Comparison of ENCODE assay signal across 11 mouse cellular contexts in genomic region chr19:55136693-55137427, GRCm38 (mm10). TPM values are rescaled to one million over a fixed set of nuclear protein-coding genes. Genes with fewer than 3 reads are reported as not detected.
DNase-seq lines count a peak whose midpoint lies in the region; ATAC-seq lines count a peak whose summit lies in the region.
"Had no signal": no experiment of that assay in that cellular context is flagged by ENCODE, and none has a peak within 500 bp of the region (broad histone marks: within the 10 kb centered on the region; RNA-seq: fewer than 3 reads in every experiment).

No protein-coding gene starts in this region.

- WGBS in forebrain, embryonic 14.5 days, result 76% methylated on average over 4 of the region's 4 CpGs
- WGBS in forebrain, embryonic 16.5 days, result 86% methylated on average over 4 of the region's 4 CpGs
- 43% methylated on average over 4 of the region's 4 CpGs for WGBS in intestine, embryonic 14.5 days

- no peaks in the 10 kb centered on the region for H3K36me3 ChIP-seq in forebrain, embryonic 14.5 days (ENCODE audit: control insufficient read depth, insufficient read depth, low read length)
- H3K36me3 ChIP-seq in forebrain, embryonic 16.5 days (ENCODE audit: control insufficient read depth, insufficient read depth), result no peaks in the 10 kb centered on the region
- H3K36me3 ChIP-seq in intestine, embryonic 14.5 days (ENCODE audit: control insufficient read depth, insufficient read depth, low read length), result no peaks in the 10 kb centered on the region
- H3K36me3 ChIP-seq: embryonic facial prominence, embryonic 12.5 days had no signal

- H3K27me3 ChIP-seq in forebrain, embryonic 14.5 days (replicated peaks; ENCODE audit: control insufficient read depth, insufficient read depth, low read length), result no peaks in the 10 kb centered on the region
- H3K27me3 ChIP-seq in forebrain, embryonic 16.5 days (replicated peaks; ENCODE audit: control insufficient read depth, insufficient read depth, low read length), result no peaks in the 10 kb centered on the region
- no peaks in the 10 kb centered on the region for H3K27me3 ChIP-seq in intestine, embryonic 14.5 days (replicated peaks; ENCODE audit: control insufficient read depth, insufficient read depth, low read length)
- H3K27me3 ChIP-seq: embryonic facial prominence, embryonic 12.5 days had no signal

- H3K4me1 ChIP-seq in forebrain, embryonic 14.5 days (ENCODE audit: control insufficient read depth, insufficient read depth, low read length), result no peaks in the 10 kb centered on the region
- no peaks in the 10 kb centered on the region for H3K4me1 ChIP-seq in forebrain, embryonic 16.5 days (replicated peaks; ENCODE audit: control insufficient read depth, insufficient read depth, low read length)
- peaks cover 18% of the 10 kb centered on the region; the same call in 1 of the 2 replicates for H3K4me1 ChIP-seq in intestine, embryonic 14.5 days (replicated peaks; ENCODE audit: control insufficient read depth, insufficient read depth, low read length)
- H3K4me1 ChIP-seq: embryonic facial prominence, embryonic 12.5 days had no signal

- DNase-seq in forebrain, embryonic 14.5 days (ENCODE audit: low spot score), result peak; percentile 3
- DNase-seq in adipocyte (ENCODE audit: low spot score), result peak; percentile 68
- DNase-seq in intestine, embryonic 14.5 days (ENCODE audit: low spot score), result no peak
- peak; percentile 82 to 86 for DNase-seq in kidney, postnatal 4 days
- no peak for DNase-seq in T-cell, adult 2 months (ENCODE audit: low spot score)
- DNase-seq in urinary bladder, adult 18-20 months (ENCODE audit: low spot score in 2 of 2), result no peak
- DNase-seq in natural killer cell, adult 2 months (ENCODE audit: low spot score in 2 of 2), result no peak
- DNase-seq: layer of hippocampus, postnatal 36 days had no signal

- no peaks in the 10 kb centered on the region for H3K9me3 ChIP-seq in forebrain, embryonic 14.5 days (replicated peaks; ENCODE audit: control insufficient read depth, low read length)
- no peaks in the 10 kb centered on the region for H3K9me3 ChIP-seq in forebrain, embryonic 16.5 days (ENCODE audit: control insufficient read depth, low read length)
- H3K9me3 ChIP-seq in intestine, embryonic 14.5 days (ENCODE audit: control insufficient read depth, low read length), result no peaks in the 10 kb centered on the region
- H3K9me3 ChIP-seq: embryonic facial prominence, embryonic 12.5 days had no signal

- no peak overlapping the region for H3K9ac ChIP-seq in forebrain, embryonic 14.5 days (ENCODE audit: low read length)
- no peak overlapping the region for H3K9ac ChIP-seq in forebrain, embryonic 16.5 days (replicated peaks; ENCODE audit: low read depth, low read length)
- H3K9ac ChIP-seq in intestine, embryonic 14.5 days (ENCODE audit: low read length), result no peak overlapping the region
- H3K9ac ChIP-seq: embryonic facial prominence, embryonic 12.5 days had no signal

- no peak overlapping the region for H3K27ac ChIP-seq in forebrain, embryonic 14.5 days (ENCODE audit: low read depth, low read length)
- no peak overlapping the region for H3K27ac ChIP-seq in forebrain, embryonic 16.5 days (ENCODE audit: low read length)
- 0 out of 2 replicates have a peak overlapping the region, but pooled peaks have one; percentile 12 for H3K27ac ChIP-seq in intestine, embryonic 14.5 days (ENCODE audit: low read depth)
- H3K27ac ChIP-seq: embryonic facial prominence, embryonic 12.5 days had no signal

- H3K4me3 ChIP-seq in forebrain, embryonic 14.5 days (ENCODE audit: low read depth, low read length), result no peak overlapping the region
- no peak overlapping the region for H3K4me3 ChIP-seq in forebrain, embryonic 16.5 days (replicated peaks; ENCODE audit: low read length)
- H3K4me3 ChIP-seq in intestine, embryonic 14.5 days (ENCODE audit: low read depth, low read length), result no peak overlapping the region
- H3K4me3 ChIP-seq: embryonic facial prominence, embryonic 12.5 days had no signal

- H3K4me2 ChIP-seq in forebrain, embryonic 14.5 days (ENCODE audit: low read length), result no peak overlapping the region
- no peak overlapping the region for H3K4me2 ChIP-seq in forebrain, embryonic 16.5 days (ENCODE audit: low read length)
- no peak overlapping the region for H3K4me2 ChIP-seq in intestine, embryonic 14.5 days (ENCODE audit: low read length)
- H3K4me2 ChIP-seq: embryonic facial prominence, embryonic 12.5 days had no signal

- ATAC-seq in forebrain, embryonic 14.5 days, result no peak
- no peak for ATAC-seq in forebrain, embryonic 16.5 days
- peak; percentile 78 for ATAC-seq in intestine, embryonic 14.5 days (replicated peaks; ENCODE audit: low FRiP score, low TSS enrichment, low read depth)

RNA-seq across cellular contexts. Expression of gene Gpam, which starts 9.8 kb away (rescaled TPM):
- 17.2 and 21.5 TPM in 2 replicates for polyA plus RNA-seq in forebrain, embryonic 14.5 days (2014; fragmentation: Nextera tagmentation; extraction: Ambion mirVana)
- polyA plus RNA-seq in forebrain, embryonic 16.5 days (2015; fragmentation: Nextera tagmentation; extraction: Ambion mirVana), result 24.7 and 27.9 TPM in 2 replicates
- 22.6 and 24.1 TPM in 2 replicates for polyA plus RNA-seq in intestine, embryonic 14.5 days (2014; fragmentation: Nextera tagmentation; extraction: Ambion mirVana)

RNA-seq across cellular contexts. Expression of gene Tectb, which starts 43.7 kb away (rescaled TPM):
- polyA plus RNA-seq in forebrain, embryonic 14.5 days (2014; fragmentation: Nextera tagmentation; extraction: Ambion mirVana), result 0.24 TPM in 1 of 2 replicates, not detected in the other
- not detected in 2 replicates for polyA plus RNA-seq in forebrain, embryonic 16.5 days (2015; fragmentation: Nextera tagmentation; extraction: Ambion mirVana)
- not detected in 2 replicates for polyA plus RNA-seq in intestine, embryonic 14.5 days (2014; fragmentation: Nextera tagmentation; extraction: Ambion mirVana)
- polyA plus RNA-seq: C2C12 had no signal

Comparison
In these comparisons a context has a peak if more than half of its experiments do, and no peak if none do; other contexts are left out.
1. DNase-seq: peak in forebrain, embryonic 14.5 days (single experiment), adipocyte (single experiment) and kidney, postnatal 4 days (2 of 2); none in intestine, embryonic 14.5 days (single experiment), T-cell, adult 2 months (single experiment), urinary bladder, adult 18-20 months (0 of 2) and natural killer cell, adult 2 months (0 of 2).